Mouse (Mus musculus) hindbrain, embryonic 13.5 days (tissue): Measurements from ENCODE around the gene Cybrd1. TPM values are rescaled to one million over a fixed set of nuclear protein-coding genes. Genes with fewer than 3 reads are reported as not detected.

ENCODE experiments used
- ATAC-seq: fragments of 200-750 bp; cut with Nextera tagmentation; 2 replicates; pipeline ENCODE4 v1.8.0; 2017; ENCODE audit warnings: moderate TSS enrichment; ENCODE audit not compliant: low FRiP score
- H3K27ac ChIP-seq: fragments of 300-500 bp; sonication (generic); 2 replicates; pipeline ENCODE4 v1.5.1; 2015; ENCODE audit warnings: inconsistent platforms, mild to moderate bottlenecking, moderate library complexity
- H3K27me3 ChIP-seq: fragments of 300-500 bp; sonication (generic); 2 replicates; pipeline ENCODE4 v1.6.1; 2015; ENCODE audit warnings: mild to moderate bottlenecking, inconsistent platforms
- H3K36me3 ChIP-seq: fragments of 300-500 bp; sonication (generic); 2 replicates; pipeline ENCODE4 v1.6.1; 2015; ENCODE audit warnings: mild to moderate bottlenecking, inconsistent platforms
- H3K4me1 ChIP-seq: fragments of 300-500 bp; sonication (generic); replicated peaks from 2 replicates; pipeline ENCODE4 v1.6.1; 2015; ENCODE audit warnings: inconsistent platforms
- H3K4me2 ChIP-seq: fragments of 300-500 bp; sonication (generic); 2 replicates; pipeline ENCODE4 v1.6.1; 2015; ENCODE audit warnings: inconsistent platforms, mild to moderate bottlenecking, moderate library complexity
- H3K4me3 ChIP-seq: fragments of 300-500 bp; sonication (generic); 2 replicates; pipeline ENCODE4 v1.5.1; 2015; ENCODE audit warnings: mild to moderate bottlenecking, inconsistent platforms
- H3K9ac ChIP-seq: fragments of 300-500 bp; sonication (generic); 2 replicates; pipeline ENCODE4 v1.6.1; 2015; ENCODE audit warnings: mild to moderate bottlenecking, inconsistent platforms
- H3K9me3 ChIP-seq: fragments of 300-500 bp; sonication (generic); 2 replicates; pipeline ENCODE4 v1.6.1; 2016; ENCODE audit warnings: inconsistent platforms
- WGBS: fragments of 180-500 bp; shearing (Covaris S2); methylation state at CpG from one replicate; pipeline ENCODE4 v1.1.7; 2015; 5-methylcytosine and 5-hydroxymethylcytosine counted together
- polyA plus RNA-seq: library from polyadenylated mRNA; unstranded; fragments of >200 nt; fragmentation: Nextera tagmentation; extraction: Ambion mirVana; gene quantifications from 2 replicates; pipeline ENCODE4 v1.2.1, GENCODE M21; 2015

Gene Cybrd1
- polyA plus RNA-seq, 1 experiment from 2014 or later: 3.6 TPM

GRCm38 (mm10) chr2:71131866-71132496, 14.3 kb downstream of the Cybrd1 start:
- no peaks in the 10 kb centered on the region for H3K4me1 ChIP-seq
- H3K4me2 ChIP-seq: no peak overlapping the region
- no peaks in the 10 kb centered on the region for H3K27me3 ChIP-seq
- no peaks in the 10 kb centered on the region for H3K36me3 ChIP-seq
- H3K9me3 ChIP-seq: no peaks in the 10 kb centered on the region
- no peak overlapping the region for H3K9ac ChIP-seq
- no peak overlapping the region for H3K27ac ChIP-seq
- no peak overlapping the region for H3K4me3 ChIP-seq
- WGBS: 79% methylated on average over 3 of the region's 3 CpGs
- no peak for ATAC-seq

GRCm38 (mm10) chr2:71134041-71134505, 16.4 kb downstream of the Cybrd1 start:
- 92% methylated on average over 9 of the region's 9 CpGs for WGBS
- H3K36me3 ChIP-seq: no peaks in the 10 kb centered on the region
- no peak for ATAC-seq
- no peak overlapping the region for H3K9ac ChIP-seq
- no peaks in the 10 kb centered on the region for H3K9me3 ChIP-seq
- H3K27me3 ChIP-seq: no peaks in the 10 kb centered on the region
- H3K4me3 ChIP-seq: no peak overlapping the region
- no peaks in the 10 kb centered on the region for H3K4me1 ChIP-seq
- no peak overlapping the region for H3K27ac ChIP-seq
- no peak overlapping the region for H3K4me2 ChIP-seq

GRCm38 (mm10) chr2:71134836-71135235, 17.1 kb downstream of the Cybrd1 start:
- Histone ChIP-seq H3K36me3 (no peaks in the 10 kb centered on the region), H3K4me1 (no peaks in the 10 kb centered on the region), H3K9me3 (no peaks in the 10 kb centered on the region), H3K9ac (no peak overlapping the region), H3K27ac (no peak overlapping the region), H3K4me2 (no peak overlapping the region), H3K27me3 (no peaks in the 10 kb centered on the region), H3K4me3 (no peak overlapping the region)
- no peak for ATAC-seq
- WGBS: 82% methylated on average over 5 of the region's 5 CpGs

GRCm38 (mm10) chr2:71140622-71141021, 22.9 kb downstream of the Cybrd1 start:
- no peak overlapping the region for H3K9ac ChIP-seq
- no peak overlapping the region for H3K4me3 ChIP-seq
- ATAC-seq: no peak
- H3K36me3 ChIP-seq: no peaks in the 10 kb centered on the region
- H3K9me3 ChIP-seq: no peaks in the 10 kb centered on the region
- WGBS: 71% methylated on average over 4 of the region's 4 CpGs
- H3K27me3 ChIP-seq: no peaks in the 10 kb centered on the region
- no peaks in the 10 kb centered on the region for H3K4me1 ChIP-seq
- no peak overlapping the region for H3K27ac ChIP-seq
- H3K4me2 ChIP-seq: no peak overlapping the region

GRCm38 (mm10) chr2:71142410-71142809, 24.7 kb downstream of the Cybrd1 start:
- H3K4me1 ChIP-seq: no peaks in the 10 kb centered on the region
- no peaks in the 10 kb centered on the region for H3K9me3 ChIP-seq
- no peak overlapping the region for H3K9ac ChIP-seq
- H3K4me2 ChIP-seq: no peak overlapping the region
- H3K27ac ChIP-seq: no peak overlapping the region
- 71% methylated on average over 7 of the region's 7 CpGs for WGBS
- H3K36me3 ChIP-seq: no peaks in the 10 kb centered on the region
- no peak for ATAC-seq
- H3K27me3 ChIP-seq: no peaks in the 10 kb centered on the region
- no peak overlapping the region for H3K4me3 ChIP-seq

- no peak for ATAC-seq
- no peak overlapping the region for H3K4me3 ChIP-seq
Measured at GRCm38 (mm10) chr2:71145853-71146252, 28.1 kb downstream of the Cybrd1 start.

GRCm38 (mm10) chr2:71146266-71146665, 28.5 kb downstream of the Cybrd1 start:
- ATAC-seq: no peak
- 63% methylated on average over 3 of the region's 3 CpGs for WGBS

More at GRCm38 (mm10) chr2:71145853-71146252, 28.1 kb downstream of the Cybrd1 start:
- 85% methylated on average over 4 of the region's 4 CpGs for WGBS
- Histone ChIP-seq H3K4me2 (no peak overlapping the region), H3K36me3 (no peaks in the 10 kb centered on the region), H3K27me3 (no peaks in the 10 kb centered on the region), H3K9me3 (no peaks in the 10 kb centered on the region), H3K4me1 (peaks cover 10% of the 10 kb centered on the region; the same call in 1 of the 2 replicates), H3K27ac (no peak overlapping the region), H3K9ac (no peak overlapping the region)

GRCm38 (mm10) chr2:71147816-71148215, 30.1 kb downstream of the Cybrd1 start:
- H3K27ac ChIP-seq: no peak overlapping the region
- H3K4me3 ChIP-seq: no peak overlapping the region
- no peak for ATAC-seq
- H3K4me2 ChIP-seq: no peak overlapping the region
- H3K36me3 ChIP-seq: no peaks in the 10 kb centered on the region
- 51% methylated on average over 6 of the region's 6 CpGs for WGBS
- peaks cover 10% of the 10 kb centered on the region; the same call in 1 of the 2 replicates for H3K4me1 ChIP-seq
- H3K27me3 ChIP-seq: no peaks in the 10 kb centered on the region
- H3K9me3 ChIP-seq: 0 out of 2 replicates have a peak, but pooled peaks cover 4% of the 10 kb centered on the region
- 0 out of 2 replicates have a peak overlapping the region, but pooled peaks have one; percentile 35 for H3K9ac ChIP-seq

More at GRCm38 (mm10) chr2:71146266-71146665, 28.5 kb downstream of the Cybrd1 start:
- H3K9me3 ChIP-seq: no peaks in the 10 kb centered on the region
- no peak overlapping the region for H3K27ac ChIP-seq
- no peak overlapping the region for H3K4me3 ChIP-seq
- no peaks in the 10 kb centered on the region for H3K27me3 ChIP-seq
- H3K4me1 ChIP-seq: peaks cover 10% of the 10 kb centered on the region; the same call in 1 of the 2 replicates
- no peak overlapping the region for H3K4me2 ChIP-seq
- no peak overlapping the region for H3K9ac ChIP-seq
- no peaks in the 10 kb centered on the region for H3K36me3 ChIP-seq

GRCm38 (mm10) chr2:71152170-71152569, 34.4 kb downstream of the Cybrd1 start:
- WGBS: 93% methylated on average over 4 of the region's 4 CpGs
- ATAC-seq: no peak
- no peak overlapping the region for H3K27ac ChIP-seq

GRCm38 (mm10) chr2:71155486-71155885, 37.8 kb downstream of the Cybrd1 start:
- ATAC-seq: peak; percentile 71
- H3K27ac ChIP-seq: no peak overlapping the region
- 11% methylated on average over 8 of the region's 8 CpGs for WGBS

More at GRCm38 (mm10) chr2:71152170-71152569, 34.4 kb downstream of the Cybrd1 start:
- H3K4me1 ChIP-seq: peaks cover 10% of the 10 kb centered on the region; the same call in 1 of the 2 replicates
- H3K36me3 ChIP-seq: no peaks in the 10 kb centered on the region
- H3K4me2 ChIP-seq: no peak overlapping the region
- H3K27me3 ChIP-seq: no peaks in the 10 kb centered on the region
- H3K9ac ChIP-seq: no peak overlapping the region
- 0 out of 2 replicates have a peak, but pooled peaks cover 4% of the 10 kb centered on the region for H3K9me3 ChIP-seq
- no peak overlapping the region for H3K4me3 ChIP-seq

GRCm38 (mm10) chr2:71156446-71156845, 38.7 kb downstream of the Cybrd1 start:
- Histone ChIP-seq H3K9ac (no peak overlapping the region), H3K36me3 (no peaks in the 10 kb centered on the region), H3K9me3 (0 out of 2 replicates have a peak, but pooled peaks cover 4% of the 10 kb centered on the region), H3K4me2 (no peak overlapping the region), H3K27me3 (no peaks in the 10 kb centered on the region), H3K4me3 (no peak overlapping the region), H3K27ac (no peak overlapping the region), H3K4me1 (peaks cover 8% of the 10 kb centered on the region)
- WGBS: 91% methylated on average over 8 of the region's 8 CpGs
- no peak for ATAC-seq

More at GRCm38 (mm10) chr2:71155486-71155885, 37.8 kb downstream of the Cybrd1 start:
- no peak overlapping the region for H3K4me3 ChIP-seq
- H3K27me3 ChIP-seq: no peaks in the 10 kb centered on the region
- peaks cover 6% of the 10 kb centered on the region for H3K4me1 ChIP-seq
- no peak overlapping the region for H3K9ac ChIP-seq
- H3K36me3 ChIP-seq: no peaks in the 10 kb centered on the region
- 0 out of 2 replicates have a peak, but pooled peaks cover 4% of the 10 kb centered on the region for H3K9me3 ChIP-seq
- no peak overlapping the region for H3K4me2 ChIP-seq

GRCm38 (mm10) chr2:71157881-71158280, 40.2 kb downstream of the Cybrd1 start:
- no peaks in the 10 kb centered on the region for H3K9me3 ChIP-seq
- WGBS: 92% methylated on average over 8 of the region's 8 CpGs
- H3K4me1 ChIP-seq: peaks cover 8% of the 10 kb centered on the region
- no peaks in the 10 kb centered on the region for H3K36me3 ChIP-seq
- no peak overlapping the region for H3K27ac ChIP-seq
- no peak for ATAC-seq
- H3K9ac ChIP-seq: no peak overlapping the region
- no peak overlapping the region for H3K4me3 ChIP-seq
- no peaks in the 10 kb centered on the region for H3K27me3 ChIP-seq
- no peak overlapping the region for H3K4me2 ChIP-seq
